Mouse (Mus musculus) G1E (cell line): ENCODE results near the gene Dazap2.

ENCODE experiments used
- CTCF ChIP-seq: IDR thresholded peaks from 2 replicates; pipeline ENCODE4 v1.5.1; 2012; ENCODE audit warnings: low read depth, low read length, inconsistent platforms, mixed read lengths
- GATA1 ChIP-seq: IDR thresholded peaks from 2 replicates; pipeline ENCODE4 v1.6.1; 2012; ENCODE audit warnings: borderline replicate concordance, low read length, inconsistent platforms, mixed read lengths
- GATA2 ChIP-seq: IDR thresholded peaks from 2 replicates; pipeline ENCODE4 v1.6.1; 2012; ENCODE audit warnings: low read depth, low read length, inconsistent platforms, borderline replicate concordance
- POLR2AphosphoS5 ChIP-seq: IDR thresholded peaks from 2 replicates; pipeline ENCODE4 v1.6.1; 2012; ENCODE audit warnings: low read depth, low read length, inconsistent platforms; ENCODE audit not compliant: insufficient replicate concordance
- TAL1 ChIP-seq: conservative IDR thresholded peaks from 2 replicates; pipeline ENCODE4 v1.6.1; 2012; ENCODE audit warnings: low read depth, low read length, inconsistent platforms, mixed read lengths

DNA sequence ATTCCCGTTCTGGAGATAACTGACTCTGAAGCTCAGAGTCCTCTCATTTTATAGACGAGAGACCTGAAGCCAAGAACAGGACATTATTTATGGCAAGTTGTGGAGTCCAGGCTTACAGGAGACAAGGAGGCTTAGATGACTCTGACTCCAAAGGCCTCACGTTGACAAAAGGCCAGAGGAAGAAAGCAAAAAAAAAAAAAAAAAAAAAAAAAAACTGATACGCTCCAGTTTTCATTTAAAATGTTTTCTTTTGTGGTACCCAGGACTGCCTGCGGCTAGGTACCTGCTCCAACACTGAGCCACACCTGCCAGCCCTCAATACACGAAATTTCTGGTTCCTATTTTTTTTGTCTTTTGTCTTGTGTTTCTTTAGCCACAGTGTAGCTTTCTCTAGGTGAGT is 52.3 kb downstream of the Dazap2 start:
- TF ChIP-seq CTCF (no peak), TAL1 (no peak), POLR2AphosphoS5 (no peak), GATA1 (no peak), GATA2 (no peak)
